Mouse (Mus musculus) testis, adult 2 months (tissue): Measurements from ENCODE around the gene Irx3.

Experiments used
- CTCF ChIP-seq: fragments of 200-500 bp; IDR thresholded peaks from 2 replicates; pipeline ENCODE4 v1.5.1; 2012; ENCODE audit warnings: low read depth, mild to moderate bottlenecking, inconsistent platforms, low read length, moderate library complexity; ENCODE audit not compliant: control insufficient read depth, insufficient read depth, insufficient replicate concordance
- POLR2A ChIP-seq: fragments of 200-500 bp; IDR thresholded peaks from 2 replicates; pipeline ENCODE4 v1.6.1; 2012; ENCODE audit warnings: low read depth, mild to moderate bottlenecking, inconsistent platforms, low read length, moderate library complexity; ENCODE audit not compliant: control insufficient read depth

DNA sequence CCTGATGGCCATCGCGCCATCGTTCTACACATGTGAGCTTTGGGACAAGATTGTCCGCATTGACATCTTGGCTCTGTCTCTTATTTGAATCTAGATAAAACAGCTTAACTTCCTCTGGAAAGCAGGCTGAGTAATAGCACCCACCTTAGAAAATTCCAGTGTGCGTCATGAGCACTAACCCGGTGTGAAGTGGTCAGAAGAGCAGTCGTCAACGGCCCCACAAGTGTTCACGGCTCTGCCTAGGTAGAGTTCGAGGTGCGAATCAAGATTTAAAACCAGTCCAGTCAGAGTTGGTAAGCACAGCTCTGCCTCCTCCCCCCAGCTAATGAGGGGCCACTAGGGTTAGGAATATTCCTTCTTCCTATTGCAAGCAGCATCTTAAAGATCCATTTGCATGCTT, 21.5 kb upstream of the Irx3 start:
- no peak for TF ChIP-seq CTCF
- no peak for TF ChIP-seq POLR2A
